Mouse (Mus musculus) hindbrain, embryonic 13.5 days (tissue): ENCODE measurements around the gene Acta2. TPM values are rescaled to one million over a fixed set of nuclear protein-coding genes. Genes with fewer than 3 reads are reported as not detected.

ENCODE experiments used
- ATAC-seq: fragments of 200-750 bp; cut with Nextera tagmentation; 2 replicates; pipeline ENCODE4 v1.8.0; 2017; ENCODE audit warnings: moderate TSS enrichment; ENCODE audit not compliant: low FRiP score
- H3K27ac ChIP-seq: fragments of 300-500 bp; sonication (generic); 2 replicates; pipeline ENCODE4 v1.5.1; 2015; ENCODE audit warnings: inconsistent platforms, mild to moderate bottlenecking, moderate library complexity
- H3K27me3 ChIP-seq: fragments of 300-500 bp; sonication (generic); 2 replicates; pipeline ENCODE4 v1.6.1; 2015; ENCODE audit warnings: mild to moderate bottlenecking, inconsistent platforms
- H3K36me3 ChIP-seq: fragments of 300-500 bp; sonication (generic); 2 replicates; pipeline ENCODE4 v1.6.1; 2015; ENCODE audit warnings: mild to moderate bottlenecking, inconsistent platforms
- H3K4me1 ChIP-seq: fragments of 300-500 bp; sonication (generic); replicated peaks from 2 replicates; pipeline ENCODE4 v1.6.1; 2015; ENCODE audit warnings: inconsistent platforms
- H3K4me2 ChIP-seq: fragments of 300-500 bp; sonication (generic); 2 replicates; pipeline ENCODE4 v1.6.1; 2015; ENCODE audit warnings: inconsistent platforms, mild to moderate bottlenecking, moderate library complexity
- H3K4me3 ChIP-seq: fragments of 300-500 bp; sonication (generic); 2 replicates; pipeline ENCODE4 v1.5.1; 2015; ENCODE audit warnings: mild to moderate bottlenecking, inconsistent platforms
- H3K9ac ChIP-seq: fragments of 300-500 bp; sonication (generic); 2 replicates; pipeline ENCODE4 v1.6.1; 2015; ENCODE audit warnings: mild to moderate bottlenecking, inconsistent platforms
- H3K9me3 ChIP-seq: fragments of 300-500 bp; sonication (generic); 2 replicates; pipeline ENCODE4 v1.6.1; 2016; ENCODE audit warnings: inconsistent platforms
- WGBS: fragments of 180-500 bp; shearing (Covaris S2); methylation state at CpG from one replicate; pipeline ENCODE4 v1.1.7; 2015; 5-methylcytosine and 5-hydroxymethylcytosine counted together
- polyA plus RNA-seq: library from polyadenylated mRNA; unstranded; fragments of >200 nt; fragmentation: Nextera tagmentation; extraction: Ambion mirVana; gene quantifications from 2 replicates; pipeline ENCODE4 v1.2.1, GENCODE M21; 2015

Gene Acta2
- polyA plus RNA-seq, 1 experiment from 2014 or later: 19.5 TPM

DNA sequence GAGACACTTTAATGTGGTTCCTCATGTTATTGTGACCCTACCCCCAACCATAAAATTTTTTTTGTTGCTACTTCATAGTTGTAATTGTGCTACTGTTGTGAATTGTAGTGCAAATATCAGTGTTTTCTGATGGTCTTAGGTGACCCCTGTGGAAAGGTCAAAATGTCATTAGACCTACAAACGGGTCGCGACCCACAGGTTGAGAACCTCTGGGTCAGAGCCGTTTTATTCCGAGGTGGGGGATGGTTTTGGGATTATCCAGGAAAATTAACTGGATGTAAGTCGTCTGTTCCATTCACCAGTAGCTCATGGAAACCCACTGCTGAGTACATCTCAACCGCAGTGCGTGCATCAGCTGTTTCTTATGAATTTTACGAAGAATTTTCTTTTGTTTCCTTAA, 61.7 kb downstream of the Acta2 start:
- H3K27ac ChIP-seq: no peak overlapping the region
- H3K9me3 ChIP-seq: no peaks in the 10 kb centered on the region
- H3K4me3 ChIP-seq: peak overlapping the region; percentile 76
- 67% methylated on average over 9 of the region's 9 CpGs for WGBS
- H3K36me3 ChIP-seq: no peaks in the 10 kb centered on the region
- ATAC-seq: no peak
- 0 out of 2 replicates have a peak, but pooled peaks cover 6% of the 10 kb centered on the region for H3K27me3 ChIP-seq
- no peak overlapping the region for H3K9ac ChIP-seq
- peak overlapping the region; percentile 89 for H3K4me2 ChIP-seq
- peaks cover 10% of the 10 kb centered on the region for H3K4me1 ChIP-seq

- Histone ChIP-seq H3K27ac (no peak overlapping the region), H3K36me3 (no peaks in the 10 kb centered on the region), H3K4me3 (peak overlapping the region; percentile 76), H3K4me2 (peak overlapping the region; percentile 89), H3K9ac (peak overlapping the region; percentile 82), H3K4me1 (peaks cover 10% of the 10 kb centered on the region), H3K27me3 (0 out of 2 replicates have a peak, but pooled peaks cover 6% of the 10 kb centered on the region), H3K9me3 (no peaks in the 10 kb centered on the region)
- 0 out of 2 replicates have a peak, but pooled peaks have one; percentile 26 for ATAC-seq
- WGBS: 11% methylated on average over 9 of the region's 9 CpGs
Measured at GRCm38 (mm10) chr19:34193149-34193548, 62.2 kb downstream of the Acta2 start.

DNA sequence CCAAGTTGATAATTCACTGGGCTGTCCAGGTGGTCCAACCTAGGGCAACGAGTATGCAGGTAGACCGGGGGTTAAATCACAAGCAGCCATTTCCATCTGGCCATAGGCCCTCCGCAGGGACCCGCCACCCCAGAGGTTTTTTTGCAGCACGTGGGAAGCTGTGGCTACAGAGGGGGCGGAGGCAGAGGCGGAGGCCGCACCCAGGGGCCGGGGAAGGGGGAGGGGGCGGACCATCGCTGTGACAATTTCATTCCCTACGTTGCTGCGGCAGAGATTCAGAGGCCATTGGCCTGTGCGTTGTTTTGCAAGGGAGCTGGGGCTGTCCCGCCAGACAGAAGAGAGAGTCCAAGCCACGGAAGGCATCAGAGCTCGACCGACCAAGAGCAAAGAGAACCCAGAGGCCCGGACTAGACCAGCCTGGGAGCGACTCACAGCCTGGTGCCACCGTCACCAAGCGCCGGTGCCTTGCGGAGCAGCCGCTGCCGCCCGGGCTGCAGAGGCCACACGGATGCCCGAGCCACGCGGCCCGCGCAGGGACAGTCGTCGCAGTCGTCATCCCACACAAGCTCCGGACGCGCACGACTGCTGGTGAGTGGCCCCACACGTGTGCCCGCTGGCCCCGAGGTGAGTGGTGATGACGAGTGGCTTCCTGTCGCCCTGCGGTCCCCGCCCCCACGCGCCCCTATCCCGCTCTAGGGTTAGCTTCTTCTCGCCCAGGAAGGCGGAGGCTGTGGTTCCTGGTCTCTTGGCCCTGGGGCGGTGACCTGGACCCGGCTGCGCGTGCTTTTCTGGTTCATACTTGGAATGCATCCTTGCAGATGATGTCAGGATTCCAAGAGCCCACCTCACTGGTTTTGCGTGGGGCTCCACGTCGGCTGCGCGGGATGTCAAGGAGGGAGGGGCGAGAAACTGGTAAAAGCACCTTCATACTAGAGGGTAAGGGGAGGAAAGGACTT, 63.1 kb downstream of the Acta2 start, which contains the start of gene Stambpl1:
Stambpl1 (plus strand) TSS at position 222 of the 956 bp plus-strand sequence.
- ATAC-seq: peak; percentile 88
- H3K4me2 ChIP-seq: peak within 1 kb of the TSS; percentile 89

DNA sequence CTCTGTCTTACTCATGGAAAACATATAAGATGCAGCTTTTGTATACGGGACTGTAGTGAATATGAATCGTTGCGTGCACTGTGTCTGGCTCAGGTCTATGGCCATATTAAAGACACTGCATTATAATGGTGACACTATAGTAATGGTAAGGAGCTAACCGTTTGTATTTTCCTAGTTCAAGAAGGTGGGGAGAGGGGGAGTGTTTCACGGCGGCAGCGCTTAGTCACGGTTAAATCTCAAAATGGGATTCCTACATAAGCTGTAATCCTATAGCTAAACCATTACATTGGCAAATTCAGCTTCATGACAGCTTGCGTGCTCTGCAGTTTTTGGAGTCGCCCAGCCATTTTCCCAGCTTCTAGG, 63.8 kb downstream of the Acta2 start:
- ATAC-seq: peak; percentile 54
- WGBS: 21% methylated on average over 10 of the region's 10 CpGs
- H3K27me3 ChIP-seq: 0 out of 2 replicates have a peak, but pooled peaks cover 6% of the 10 kb centered on the region
- no peaks in the 10 kb centered on the region for H3K9me3 ChIP-seq
- peak overlapping the region; percentile 89 for H3K4me2 ChIP-seq
- H3K4me1 ChIP-seq: peaks cover 10% of the 10 kb centered on the region
- no peaks in the 10 kb centered on the region for H3K36me3 ChIP-seq
- peak overlapping the region; percentile 76 for H3K4me3 ChIP-seq
- H3K27ac ChIP-seq: peak overlapping the region; percentile 78; the same call in 1 of the 2 replicates
- H3K9ac ChIP-seq: peak overlapping the region; percentile 82

More for the DNA sequence above, 63.1 kb downstream of the Acta2 start, which contains the start of gene Stambpl1:
- peak within 1 kb of the TSS; percentile 78 for H3K27ac ChIP-seq
- H3K4me1 ChIP-seq: peaks cover 10% of the 10 kb centered on the region
- H3K9ac ChIP-seq: peak within 1 kb of the TSS; percentile 82
- H3K27me3 ChIP-seq: 0 out of 2 replicates have a peak, but pooled peaks cover 6% of the 10 kb centered on the region
- WGBS: under 1% methylated on average over 61 of the region's 62 CpGs
- H3K4me3 ChIP-seq: peak within 1 kb of the TSS; percentile 76
- no peaks in the 10 kb centered on the region for H3K36me3 ChIP-seq
- H3K9me3 ChIP-seq: no peaks in the 10 kb centered on the region

Other genes with a start within 250 kb of the Acta2 start
- gene Lipk, start 247.3 kb downstream of the Acta2 start, polyA plus RNA-seq: not detected in 2 replicates
- gene Lipn, start 188.2 kb downstream of the Acta2 start, polyA plus RNA-seq: not detected in 2 replicates
- gene Lipm, start 154.7 kb downstream of the Acta2 start, polyA plus RNA-seq: not detected in 2 replicates
- not detected in 2 replicates for gene Ankrd22, start 89.5 kb downstream of the Acta2 start, polyA plus RNA-seq
- 9.9 and 10.5 TPM in 2 replicates for gene Stambpl1, start 63.4 kb downstream of the Acta2 start, polyA plus RNA-seq
- gene Fas, start 35.1 kb upstream of the Acta2 start, polyA plus RNA-seq: 0.62 and 0.94 TPM in 2 replicates
- 0.23 and 0.87 TPM in 2 replicates for gene Ch25h, start 219.6 kb upstream of the Acta2 start, polyA plus RNA-seq